Mouse (Mus musculus) inflammation-experienced regulatory T-cells (primary cell): ENCODE results near the gene Gphn. TPM values are rescaled to one million over a fixed set of nuclear protein-coding genes. Genes with fewer than 3 reads are reported as not detected.

Source experiments
- polyA plus RNA-seq, 2 experiments: library from polyadenylated mRNA; unstranded; fragments of 100-300 nt; shearing (Covaris generic); gene quantifications; one replicate each; pipeline ENCODE4 v1.2.1; 2017

Gphn gene
- 10 to 100 TPM; 11.4 to 12.9 TPM for polyA plus RNA-seq

GRCm38 (mm10) chr12:78225707-78226518 is at the start of gene Gphn:
Gphn (plus strand) TSS chr12:78226379.

GRCm38 (mm10) chr12:78193942-78194341 is 32.2 kb upstream of the Gphn start, which contains the start of gene Gm6657:
Gm6657 (plus strand) TSS chr12:78194242.

GRCm38 (mm10) chr12:78691325-78691724 is 465.1 kb downstream of the Gphn start, which contains the start of gene Fam71d:
Fam71d (plus strand) TSS chr12:78691535.

Other genes with a start within 250 kb of the Gphn start
- not detected for gene Gm6657, start 32.1 kb upstream of the Gphn start, polyA plus RNA-seq